Mouse (Mus musculus): Measurements from ENCODE around the gene Rgs17. TPM values are rescaled to one million over a fixed set of nuclear protein-coding genes. Genes with fewer than 3 reads are reported as not detected.
A peak's percentile ranks its signal among the peaks of the same experiment; 100 is the strongest.
"Not testable (repeated sequence)": the region's sequence is repeated elsewhere in the genome, so short reads cannot be mapped to it uniquely, and the experiment has no call there.

Gene Rgs17
- polyA plus RNA-seq (2012; rRNA removed): 0.23 and 0.30 TPM in 2 replicates

DNA sequence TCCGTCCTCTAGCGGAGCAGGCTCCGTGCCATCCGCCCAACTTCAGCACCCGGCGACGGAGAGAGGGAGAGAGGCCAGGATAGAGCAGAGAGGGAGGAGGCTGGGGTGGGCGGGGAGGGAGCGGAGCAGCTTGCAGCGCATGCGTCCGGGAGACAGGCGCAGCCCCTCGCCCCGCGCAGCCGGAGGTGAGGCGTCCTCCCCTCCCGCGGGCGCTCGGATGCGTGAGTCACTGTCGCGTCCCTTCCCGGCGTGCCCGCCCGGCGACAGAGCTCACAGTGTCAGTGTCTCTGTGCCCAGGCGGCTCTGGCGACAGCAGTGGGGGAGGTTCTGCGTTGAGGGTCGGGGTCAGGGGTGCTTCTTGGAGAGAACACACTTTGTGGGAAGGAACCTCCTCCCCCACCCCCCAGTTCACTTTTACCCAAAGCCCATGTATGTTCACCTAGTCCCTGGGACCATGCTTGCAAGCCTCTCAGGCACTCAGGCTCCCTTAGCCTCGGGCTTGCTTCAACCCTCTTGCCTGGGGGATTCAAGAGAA is at the start of gene Rgs17:
TSS of gene Rgs17 (minus strand) at position 107 of the 535 bp plus-strand sequence.
- Histone ChIP-seq H3K27me3 (ENCODE audit: control insufficient read depth, insufficient read depth, low read length) (no peaks in the 10 kb centered on the region), H3K4me1 (ENCODE audit: control insufficient read depth, insufficient read depth, low read length) (peaks cover 6% of the 10 kb centered on the region), H3K4me3 (ENCODE audit: control insufficient read depth, low read depth, low read length) (peak within 1 kb of the TSS; percentile 50), H3K27ac (ENCODE audit: control insufficient read depth, insufficient read depth, low read depth, low read length) (no peak within 1 kb of the TSS), H3K36me3 (ENCODE audit: control insufficient read depth, insufficient read depth, low read length) (no peaks in the 10 kb centered on the region)
- TF ChIP-seq POLR2A (IDR thresholded peaks at IDR 0.05; ENCODE audit: control insufficient read depth, low read depth, low read length) (no peak), CTCF (IDR thresholded peaks at IDR 0.05; ENCODE audit: control insufficient read depth, insufficient read depth, insufficient replicate concordance, low read depth, low read length) (no peak)

DNA sequence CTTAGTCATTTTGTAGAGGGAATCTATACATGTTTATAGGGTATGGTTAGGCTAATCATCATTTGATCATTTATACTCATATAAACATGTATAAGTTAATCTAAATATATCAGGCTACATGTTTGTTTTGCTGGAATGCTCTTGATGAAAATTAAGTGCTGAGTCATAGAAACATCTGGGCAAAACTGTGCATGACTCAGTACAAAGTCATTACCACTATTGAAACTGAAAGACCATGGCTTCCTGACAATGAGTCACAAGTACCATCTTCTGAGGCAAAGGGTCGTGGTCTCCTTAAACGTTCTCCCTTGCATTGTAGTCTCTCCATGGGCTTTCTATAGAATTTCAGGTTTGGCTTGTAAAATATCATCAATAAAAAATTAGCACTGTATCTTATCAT is 45.5 kb upstream of the Rgs17 start:
- Histone ChIP-seq H3K4me3 (ENCODE audit: control insufficient read depth, low read depth, low read length) (no peak overlapping the region), H3K27me3 (ENCODE audit: control insufficient read depth, insufficient read depth, low read length) (no peaks in the 10 kb centered on the region), H3K36me3 (ENCODE audit: control insufficient read depth, insufficient read depth, low read length) (no peaks in the 10 kb centered on the region), H3K27ac (ENCODE audit: control insufficient read depth, insufficient read depth, low read depth, low read length) (no peak overlapping the region), H3K4me1 (ENCODE audit: control insufficient read depth, insufficient read depth, low read length) (no peaks in the 10 kb centered on the region)
- no peak for TF ChIP-seq CTCF (IDR thresholded peaks at IDR 0.05; ENCODE audit: control insufficient read depth, insufficient read depth, insufficient replicate concordance, low read depth, low read length)
- TF ChIP-seq POLR2A (IDR thresholded peaks at IDR 0.05; ENCODE audit: control insufficient read depth, low read depth, low read length): no peak

DNA sequence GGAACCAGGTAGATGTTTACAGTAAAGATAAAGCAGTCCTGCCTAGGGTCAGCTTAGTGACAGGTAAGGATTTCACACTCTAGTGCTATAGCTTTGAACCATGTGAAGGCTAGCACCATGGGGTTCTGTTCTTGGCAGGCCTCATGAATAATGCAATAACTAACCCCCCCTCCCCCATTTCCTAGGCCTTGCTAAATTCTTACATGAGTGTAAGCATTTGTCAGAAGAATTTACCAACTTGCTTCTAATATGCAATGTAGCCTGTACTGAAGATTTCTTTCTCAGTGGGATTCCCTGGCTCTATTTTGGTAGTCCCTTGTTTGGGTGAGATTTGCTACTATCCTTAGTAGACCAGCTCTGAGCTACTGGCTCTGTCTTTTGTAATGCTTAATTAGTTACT is 31.6 kb upstream of the Rgs17 start:
- not testable (repeated sequence) for H3K36me3 ChIP-seq (ENCODE audit: control insufficient read depth, insufficient read depth, low read length); H3K4me3 ChIP-seq (ENCODE audit: control insufficient read depth, low read depth, low read length); H3K4me1 ChIP-seq (ENCODE audit: control insufficient read depth, insufficient read depth, low read length); H3K27ac ChIP-seq (ENCODE audit: control insufficient read depth, insufficient read depth, low read depth, low read length); H3K27me3 ChIP-seq (ENCODE audit: control insufficient read depth, insufficient read depth, low read length)

DNA sequence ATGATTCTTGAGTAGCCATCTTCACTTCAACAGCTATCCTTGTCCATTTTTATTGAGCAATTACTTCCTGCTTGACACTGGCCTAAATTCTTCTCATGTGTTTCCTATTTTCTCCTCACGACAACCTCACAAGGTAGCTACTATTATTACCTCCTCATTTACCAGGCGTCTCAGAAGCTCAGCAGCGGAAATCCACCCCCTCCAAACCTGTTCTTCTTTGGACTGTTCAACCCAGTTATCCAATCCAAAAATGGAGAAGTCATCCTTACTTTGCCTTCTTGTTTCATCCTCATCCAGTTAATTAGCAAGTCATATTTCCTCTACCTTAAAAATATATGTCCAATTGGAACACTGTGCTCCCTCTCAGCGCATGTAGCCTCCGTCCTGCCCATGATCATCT is 2.1 kb upstream of the Rgs17 start:
- TF ChIP-seq CTCF (IDR thresholded peaks at IDR 0.05; ENCODE audit: control insufficient read depth, insufficient read depth, insufficient replicate concordance, low read depth, low read length) (no peak), POLR2A (IDR thresholded peaks at IDR 0.05; ENCODE audit: control insufficient read depth, low read depth, low read length) (no peak)
- no peak overlapping the region for H3K27ac ChIP-seq (ENCODE audit: control insufficient read depth, insufficient read depth, low read depth, low read length)
- H3K4me3 ChIP-seq (ENCODE audit: control insufficient read depth, low read depth, low read length): no peak overlapping the region
- no peaks in the 10 kb centered on the region for H3K27me3 ChIP-seq (ENCODE audit: control insufficient read depth, insufficient read depth, low read length)
- peaks cover 6% of the 10 kb centered on the region for H3K4me1 ChIP-seq (ENCODE audit: control insufficient read depth, insufficient read depth, low read length)
- no peaks in the 10 kb centered on the region for H3K36me3 ChIP-seq (ENCODE audit: control insufficient read depth, insufficient read depth, low read length)

DNA sequence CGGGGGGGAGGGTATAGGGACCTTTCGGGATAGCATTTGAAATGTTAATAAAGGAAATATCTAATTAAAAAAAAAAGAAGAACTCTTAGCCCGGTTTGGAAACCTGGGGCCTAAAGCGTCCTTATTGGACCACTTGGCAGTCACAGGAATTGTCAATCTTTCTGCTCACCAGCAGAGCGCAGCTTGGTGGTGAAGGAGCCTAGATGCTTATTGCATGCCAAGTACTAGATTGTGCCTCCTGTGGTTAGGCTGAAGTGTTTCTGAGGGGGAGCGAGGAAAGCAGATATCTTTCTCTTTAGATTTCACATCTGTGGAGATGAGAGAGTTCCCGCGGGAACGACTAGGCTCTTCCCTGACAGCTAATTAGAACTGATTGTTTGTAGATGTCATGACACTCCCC is 896 bp upstream of the Rgs17 start:
- Histone ChIP-seq H3K36me3 (ENCODE audit: control insufficient read depth, insufficient read depth, low read length) (no peaks in the 10 kb centered on the region), H3K4me3 (ENCODE audit: control insufficient read depth, low read depth, low read length) (no peak overlapping the region), H3K27ac (ENCODE audit: control insufficient read depth, insufficient read depth, low read depth, low read length) (no peak overlapping the region), H3K27me3 (ENCODE audit: control insufficient read depth, insufficient read depth, low read length) (no peaks in the 10 kb centered on the region), H3K4me1 (ENCODE audit: control insufficient read depth, insufficient read depth, low read length) (peaks cover 6% of the 10 kb centered on the region)
- TF ChIP-seq CTCF (IDR thresholded peaks at IDR 0.05; ENCODE audit: control insufficient read depth, insufficient read depth, insufficient replicate concordance, low read depth, low read length) (no peak), POLR2A (IDR thresholded peaks at IDR 0.05; ENCODE audit: control insufficient read depth, low read depth, low read length) (no peak)

DNA sequence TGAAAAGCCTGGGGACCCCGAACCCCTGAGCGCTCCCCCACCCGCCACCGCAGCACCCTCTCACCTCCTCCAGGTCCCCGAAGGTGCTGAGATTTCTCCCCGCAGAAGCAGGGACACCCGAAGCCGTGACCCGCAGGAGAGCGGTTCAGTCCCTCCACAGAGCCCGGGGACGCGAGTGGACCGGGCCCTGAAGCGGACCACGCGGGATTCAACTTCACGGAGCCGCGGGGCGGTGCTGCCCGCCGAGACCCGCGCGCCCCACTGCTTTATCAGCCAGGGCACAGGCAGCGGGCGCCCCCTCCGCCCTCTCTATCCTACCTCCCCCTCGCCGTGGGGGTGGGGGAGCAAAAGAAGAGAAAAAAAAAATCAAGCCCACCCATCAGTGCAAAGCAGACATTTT is 429 bp downstream of the Rgs17 start:
- TF ChIP-seq CTCF (IDR thresholded peaks at IDR 0.05; ENCODE audit: control insufficient read depth, insufficient read depth, insufficient replicate concordance, low read depth, low read length) (no peak), POLR2A (IDR thresholded peaks at IDR 0.05; ENCODE audit: control insufficient read depth, low read depth, low read length) (no peak)

DNA sequence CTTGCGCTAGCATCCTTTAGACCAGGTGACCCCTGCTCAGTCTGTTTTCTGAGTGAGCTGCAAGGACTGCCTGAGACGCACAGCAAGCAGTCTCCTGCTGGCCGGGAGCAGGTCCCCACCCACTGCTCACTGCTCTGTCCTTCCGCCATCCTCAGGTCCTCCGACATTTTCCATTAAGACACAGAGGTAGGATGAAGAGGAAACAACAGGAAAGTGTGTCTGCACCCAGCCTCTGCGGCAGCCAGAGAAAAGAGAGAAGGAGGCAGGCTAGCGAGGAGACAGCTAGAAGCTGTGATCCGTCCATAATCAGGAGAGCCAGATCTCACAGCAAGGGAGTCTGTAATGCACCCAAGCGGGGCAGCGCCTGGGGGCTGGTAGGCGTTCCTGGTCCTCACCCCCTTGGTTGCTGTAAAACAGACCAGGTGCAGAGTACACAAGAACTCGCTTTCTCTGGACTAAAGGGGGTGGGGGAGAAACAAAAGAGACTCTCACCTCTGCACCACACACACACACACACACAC is 1.1 kb downstream of the Rgs17 start:
- no peak overlapping the region for H3K27ac ChIP-seq (ENCODE audit: control insufficient read depth, insufficient read depth, low read depth, low read length)
- no peaks in the 10 kb centered on the region for H3K27me3 ChIP-seq (ENCODE audit: control insufficient read depth, insufficient read depth, low read length)
- no peak overlapping the region for H3K4me3 ChIP-seq (ENCODE audit: control insufficient read depth, low read depth, low read length)
- no peak for TF ChIP-seq POLR2A (IDR thresholded peaks at IDR 0.05; ENCODE audit: control insufficient read depth, low read depth, low read length)
- H3K36me3 ChIP-seq (ENCODE audit: control insufficient read depth, insufficient read depth, low read length): no peaks in the 10 kb centered on the region
- peaks cover 6% of the 10 kb centered on the region for H3K4me1 ChIP-seq (ENCODE audit: control insufficient read depth, insufficient read depth, low read length)

More for the DNA sequence above, 429 bp downstream of the Rgs17 start:
- H3K36me3 ChIP-seq (ENCODE audit: control insufficient read depth, insufficient read depth, low read length): no peaks in the 10 kb centered on the region
- H3K4me3 ChIP-seq (ENCODE audit: control insufficient read depth, low read depth, low read length): peak overlapping the region; percentile 40; the same call in 1 of the 2 replicates
- H3K27ac ChIP-seq (ENCODE audit: control insufficient read depth, insufficient read depth, low read depth, low read length): no peak overlapping the region
- no peaks in the 10 kb centered on the region for H3K27me3 ChIP-seq (ENCODE audit: control insufficient read depth, insufficient read depth, low read length)
- peaks cover 6% of the 10 kb centered on the region for H3K4me1 ChIP-seq (ENCODE audit: control insufficient read depth, insufficient read depth, low read length)

DNA sequence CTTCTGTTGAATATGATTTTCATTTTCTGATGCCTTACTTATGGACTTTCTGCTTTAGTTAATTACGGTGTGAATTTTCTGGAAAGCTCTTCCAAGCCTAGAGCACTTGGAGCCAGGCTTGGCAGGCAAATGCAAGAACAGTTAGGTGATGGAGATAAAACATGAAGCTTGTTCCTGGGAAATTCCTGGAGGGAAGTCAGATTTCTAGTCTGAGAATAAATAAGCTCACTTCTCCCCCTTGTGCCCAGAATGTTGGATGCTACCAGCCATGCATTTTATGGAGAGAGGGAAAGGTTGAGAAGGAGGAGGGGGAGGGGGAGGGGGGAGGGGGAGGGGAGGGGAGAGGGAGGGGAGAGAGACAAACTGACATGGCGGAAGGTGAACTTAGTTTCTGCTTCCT is 17.8 kb downstream of the Rgs17 start:
- H3K27me3 ChIP-seq (ENCODE audit: control insufficient read depth, insufficient read depth, low read length): no peaks in the 10 kb centered on the region
- TF ChIP-seq POLR2A (IDR thresholded peaks at IDR 0.05; ENCODE audit: control insufficient read depth, low read depth, low read length) (no peak), CTCF (IDR thresholded peaks at IDR 0.05; ENCODE audit: control insufficient read depth, insufficient read depth, insufficient replicate concordance, low read depth, low read length) (no peak)

More for the DNA sequence above, 17.8 kb downstream of the Rgs17 start:
- Histone ChIP-seq H3K4me3 (ENCODE audit: control insufficient read depth, low read depth, low read length) (no peak overlapping the region), H3K27ac (ENCODE audit: control insufficient read depth, insufficient read depth, low read depth, low read length) (no peak overlapping the region), H3K4me1 (ENCODE audit: control insufficient read depth, insufficient read depth, low read length) (no peaks in the 10 kb centered on the region), H3K36me3 (ENCODE audit: control insufficient read depth, insufficient read depth, low read length) (no peaks in the 10 kb centered on the region)

Measured in testis, adult 2 months (tissue).